Mouse (Mus musculus) CH12.LX (cell line): ENCODE results near the gene Pofut2. TPM values are rescaled to one million over a fixed set of nuclear protein-coding genes. Genes with fewer than 3 reads are reported as not detected.

ENCODE experiments used
- DNase-seq: peaks from one replicate; pipeline ENCODE4 v3.0.0-alpha.2; 2013; ENCODE audit errors: extremely low read depth
- H3K27ac ChIP-seq: 2 replicates; pipeline ENCODE4 v1.5.1; 2012; ENCODE audit warnings: low read depth, mild to moderate bottlenecking, control low read depth, moderate library complexity; ENCODE audit not compliant: insufficient read depth
- H3K27me3 ChIP-seq: replicated peaks from 2 replicates; pipeline ENCODE3; 2012; ENCODE audit warnings: inconsistent platforms
- H3K36me3 ChIP-seq, 2 experiments: replicated peaks in 1 of 2; 2 replicates each; pipeline versions ENCODE3 to v1.6.1; 2012; ENCODE audit warnings: inconsistent platforms in 1 of 2, low read length in 1 of 2, mild to moderate bottlenecking in 1 of 2, mixed read lengths in 1 of 2, moderate library complexity in 1 of 2; ENCODE audit not compliant: control insufficient read depth in 1 of 2, insufficient read depth in 1 of 2
- H3K4me1 ChIP-seq, 2 experiments: 2 replicates each; pipeline ENCODE4 v1.6.1; 2012; ENCODE audit warnings: inconsistent platforms in 1 of 2, moderate library complexity in 1 of 2; ENCODE audit not compliant: insufficient read depth in 2 of 2, control insufficient read depth in 1 of 2
- H3K4me2 ChIP-seq: 2 replicates; pipeline ENCODE4 v1.6.1; 2012; ENCODE audit warnings: low read depth, mild to moderate bottlenecking, control low read depth; ENCODE audit not compliant: poor library complexity, insufficient read depth, severe bottlenecking
- H3K4me3 ChIP-seq, 3 experiments: fragments of 150-350 bp in 1 of 3; sonication (generic) in 1 of 3; replicated peaks in 1 of 3; 2 replicates each; pipeline versions ENCODE3 to v1.5.1; 2011 to 2012; ENCODE audit warnings: low read depth in 2 of 3, low read length in 2 of 3, mild to moderate bottlenecking in 2 of 3, moderate library complexity in 2 of 3, control low read depth in 1 of 3, improper control_type of control experiment in 1 of 3, inconsistent platforms in 1 of 3, mixed read lengths in 1 of 3; ENCODE audit not compliant: poor library complexity in 1 of 3
- H3K79me2 ChIP-seq: replicated peaks from 2 replicates; pipeline ENCODE4 v1.6.1; 2012; ENCODE audit warnings: mild to moderate bottlenecking, moderate library complexity; ENCODE audit not compliant: control insufficient read depth, poor library complexity, insufficient read depth, severe bottlenecking; ENCODE audit errors: extremely low read depth
- H3K9ac ChIP-seq: 2 replicates; pipeline ENCODE4 v1.6.1; 2012; ENCODE audit warnings: low read depth, mild to moderate bottlenecking, control low read depth, moderate library complexity; ENCODE audit not compliant: insufficient read depth
- H3K9me3 ChIP-seq: replicated peaks from 2 replicates; pipeline ENCODE3; 2012; ENCODE audit warnings: low read length, inconsistent platforms, mixed read lengths
- CHD1 ChIP-seq: IDR thresholded peaks from 2 replicates; pipeline ENCODE4 v1.6.1; 2012; ENCODE audit warnings: low read depth, low read length, improper control_type of control experiment, inconsistent platforms
- CHD2 ChIP-seq: IDR thresholded peaks from 2 replicates; pipeline ENCODE4 v1.6.1; 2011; ENCODE audit warnings: low read length, improper control_type of control experiment
- ELF1 ChIP-seq: IDR thresholded peaks from 2 replicates; pipeline ENCODE4 v1.6.1; 2014; ENCODE audit warnings: low read depth, mild to moderate bottlenecking, inconsistent platforms, low read length, improper control_type of control experiment
- EP300 ChIP-seq: IDR thresholded peaks from 2 replicates; pipeline ENCODE4 v1.6.1; 2011; ENCODE audit warnings: low read length, improper control_type of control experiment
- ETS1 ChIP-seq: conservative IDR thresholded peaks from 2 replicates; pipeline ENCODE4 v1.6.1; 2012; ENCODE audit warnings: low read depth, mild to moderate bottlenecking, inconsistent platforms, low read length, improper control_type of control experiment, moderate library complexity
- HCFC1 ChIP-seq: IDR thresholded peaks from 2 replicates; pipeline ENCODE4 v1.6.1; 2012; ENCODE audit warnings: low read depth, mild to moderate bottlenecking, inconsistent platforms, low read length, improper control_type of control experiment
- IRF4 ChIP-seq: IDR thresholded peaks from 2 replicates; pipeline ENCODE4 v1.6.1; 2014; ENCODE audit warnings: low read depth, mild to moderate bottlenecking, inconsistent platforms, low read length, improper control_type of control experiment
- JUND ChIP-seq: conservative IDR thresholded peaks from 2 replicates; pipeline ENCODE4 v1.6.1; 2011; ENCODE audit warnings: low read depth, low read length, improper control_type of control experiment
- MAFK ChIP-seq: IDR thresholded peaks from 2 replicates; pipeline ENCODE4 v1.6.1; 2011; ENCODE audit warnings: low read length, improper control_type of control experiment; ENCODE audit not compliant: insufficient replicate concordance
- MAX ChIP-seq: IDR thresholded peaks from 2 replicates; pipeline ENCODE4 v1.6.1; 2011; ENCODE audit warnings: low read length, improper control_type of control experiment
- MAZ ChIP-seq: IDR thresholded peaks from 2 replicates; pipeline ENCODE4 v1.6.1; 2012; ENCODE audit warnings: low read depth, mild to moderate bottlenecking, inconsistent platforms, low read length, improper control_type of control experiment, moderate library complexity
- MXI1 ChIP-seq: IDR thresholded peaks from 2 replicates; pipeline ENCODE4 v1.6.1; 2011; ENCODE audit warnings: mild to moderate bottlenecking, low read depth, low read length, improper control_type of control experiment
- MYC ChIP-seq: IDR thresholded peaks from 2 replicates; pipeline ENCODE4 v1.6.1; 2011; ENCODE audit warnings: low read depth, mild to moderate bottlenecking, improper control_type of control experiment, low read length
- NRF1 ChIP-seq: IDR thresholded peaks from 2 replicates; pipeline ENCODE4 v1.6.1; 2014; ENCODE audit warnings: low read depth, mild to moderate bottlenecking, inconsistent platforms, low read length, improper control_type of control experiment, moderate library complexity
- PAX5 ChIP-seq: IDR thresholded peaks from 2 replicates; pipeline ENCODE4 v1.6.1; 2012; ENCODE audit warnings: low read length, inconsistent platforms, mixed read lengths
- POLR2AphosphoS2 ChIP-seq: IDR thresholded peaks from 2 replicates; pipeline ENCODE4 v1.6.1; 2011; ENCODE audit warnings: low read depth, low read length, improper control_type of control experiment
- RCOR1 ChIP-seq: conservative IDR thresholded peaks from 2 replicates; pipeline ENCODE4 v1.6.1; 2012; ENCODE audit warnings: low read depth, mild to moderate bottlenecking, inconsistent platforms, low read length, improper control_type of control experiment
- SIN3A ChIP-seq: IDR thresholded peaks from 2 replicates; pipeline ENCODE4 v1.6.1; 2012; ENCODE audit warnings: low read length, improper control_type of control experiment, inconsistent platforms
- SMC3 ChIP-seq: IDR thresholded peaks from 2 replicates; pipeline ENCODE4 v1.6.1; 2011; ENCODE audit warnings: low read depth, low read length, improper control_type of control experiment
- TBP ChIP-seq: conservative IDR thresholded peaks from 2 replicates; pipeline ENCODE4 v1.6.1; 2011; ENCODE audit warnings: low read depth, low read length, improper control_type of control experiment
- UBTF ChIP-seq: IDR thresholded peaks from 2 replicates; pipeline ENCODE4 v1.6.1; 2012; ENCODE audit warnings: low read depth, mild to moderate bottlenecking, inconsistent platforms, low read length, improper control_type of control experiment, moderate library complexity
- USF1 ChIP-seq: IDR thresholded peaks from 2 replicates; pipeline ENCODE4 v1.6.1; 2014; ENCODE audit warnings: low read depth, mild to moderate bottlenecking, inconsistent platforms, low read length, improper control_type of control experiment
- USF2 ChIP-seq: conservative IDR thresholded peaks from 2 replicates; pipeline ENCODE4 v1.6.1; 2011; ENCODE audit warnings: low read depth, low read length, improper control_type of control experiment
- ZKSCAN1 ChIP-seq: IDR thresholded peaks from 2 replicates; pipeline ENCODE4 v1.6.1; 2012; ENCODE audit warnings: low read depth, inconsistent platforms, low read length, improper control_type of control experiment, borderline replicate concordance
- ZMIZ1 ChIP-seq: IDR thresholded peaks from 2 replicates; pipeline ENCODE4 v1.6.1; 2012; ENCODE audit warnings: low read depth, mild to moderate bottlenecking, inconsistent platforms, low read length, improper control_type of control experiment
- ZNF384 ChIP-seq: IDR thresholded peaks from 2 replicates; pipeline ENCODE4 v1.6.1; 2012; ENCODE audit warnings: low read depth, low read length, improper control_type of control experiment, inconsistent platforms
- dilution Hi-C: fragments of 300-500 bp; cut with MboI; formaldehyde crosslinking; loops from 2 replicates; pipeline ENCODE4 v1.14.3; 2020; ENCODE audit warnings: low sequenced_read_pairs; ENCODE audit not compliant: extremely low pct_unique_long_range_greater_than_20kb, extremely low pct_ligation_motif_present
- in situ Hi-C: fragments of 300-500 bp; cut with MboI; formaldehyde crosslinking; loops from 3 replicates; pipeline ENCODE4 v1.14.3; 2019; ENCODE audit warnings: low sequenced_read_pairs, low pct_ligation_motif_present, low pct_unique_long_range_greater_than_20kb, mixed read lengths
- polyA plus RNA-seq: library from polyadenylated mRNA; unstranded; fragments of >175 nt; gene quantifications from 2 replicates; pipeline ENCODE4 v1.2.1, GENCODE M21; 2012; ENCODE audit warnings: low read depth; ENCODE audit not compliant: insufficient read length
- total RNA-seq, 2 experiments: library from RNA; depleted of rRNA; stranded (reverse); fragments of 300-350 nt in 1 of 2; fragments of >200 nt in 1 of 2; gene quantifications; 2 replicates each; pipeline ENCODE4 v1.2.3; 2012 to 2014

The Pofut2 gene
- total and polyA plus RNA-seq, 3 experiments: 13.6 to 23.4 (median 22.0) TPM

- H3K27ac ChIP-seq: no peak overlapping the region
- dilution Hi-C loops (no loop called here), in situ Hi-C loops (loop anchor here (10.0 kb wide), 1 partner anchor 91 kb away; no protein-coding TSS in a partner anchor)
- DNase-seq: no peak
- H3K9me3 ChIP-seq: no peaks in the 10 kb centered on the region
- peaks cover 3 to 8% of the 10 kb centered on the region in 2 experiments; a peak in 1 of 4 replicates for H3K4me1 ChIP-seq
- no peaks in the 10 kb centered on the region for H3K36me3 ChIP-seq
- no peak for TF ChIP-seq MXI1
- TF ChIP-seq USF1: no peak
- TF ChIP-seq EP300: no peak
- no peak for TF ChIP-seq HCFC1
- TF ChIP-seq CHD1: no peak
- TF ChIP-seq MAFK: no peak
- TF ChIP-seq ZNF384: no peak
- no peak for TF ChIP-seq UBTF
- no peak for TF ChIP-seq ZMIZ1
- no peak for TF ChIP-seq SMC3
- TF ChIP-seq ELF1: no peak
- TF ChIP-seq ZKSCAN1: no peak
- TF ChIP-seq SIN3A: no peak
- TF ChIP-seq MYC: no peak
- TF ChIP-seq PAX5: no peak
- no peak for TF ChIP-seq POLR2AphosphoS2
- H3K79me2 ChIP-seq: no peaks in the 10 kb centered on the region
- H3K27me3 ChIP-seq: peaks cover 67% of the 10 kb centered on the region
- H3K4me2 ChIP-seq: no peak overlapping the region
- no peak overlapping the region for H3K9ac ChIP-seq
- no peak overlapping the region for H3K4me3 ChIP-seq
Measured at GRCm38 (mm10) chr10:77225995-77226688, 32.9 kb upstream of the Pofut2 start.

DNA sequence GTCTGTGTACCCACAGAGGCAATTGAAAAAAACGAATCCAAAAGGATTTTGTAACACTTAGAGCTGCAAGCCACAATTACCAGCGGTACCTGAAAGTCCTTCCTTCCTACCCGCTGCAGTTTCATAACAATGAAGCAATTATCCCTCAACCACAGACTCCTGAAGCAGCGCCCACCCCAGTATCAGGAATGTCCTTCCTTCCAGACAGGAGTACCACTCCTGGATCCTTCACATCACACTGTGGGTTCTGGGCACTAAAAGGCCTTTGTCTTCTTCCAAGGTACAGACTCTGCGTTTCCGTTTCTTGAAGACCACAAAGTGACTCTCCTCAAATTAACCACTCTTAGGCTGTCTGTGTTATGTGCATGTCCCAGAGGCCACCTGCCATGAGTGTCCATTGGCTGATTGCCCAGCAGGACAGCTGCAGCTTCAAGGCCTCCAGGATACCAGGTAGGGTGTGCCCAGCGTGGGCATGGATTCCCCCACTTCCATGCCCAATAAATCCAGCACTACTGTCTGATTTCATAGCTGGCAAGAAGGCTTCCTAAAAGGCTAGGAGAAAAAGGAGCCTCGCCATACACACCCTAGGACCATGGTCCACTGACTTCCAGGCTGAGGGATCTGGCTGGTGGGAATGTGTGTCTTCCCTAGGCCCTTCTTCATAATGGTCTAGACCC is 32.2 kb upstream of the Pofut2 start:
- H3K4me3 ChIP-seq: no peak overlapping the region
- no peaks in the 10 kb centered on the region for H3K79me2 ChIP-seq
- TF ChIP-seq IRF4 (no peak), MAX (no peak), JUND (no peak), HCFC1 (no peak), MAZ (no peak), MAFK (no peak), ETS1 (no peak), NRF1 (no peak), RCOR1 (no peak), USF2 (no peak), TBP (no peak), CHD2 (no peak), USF1 (no peak), PAX5 (no peak), ELF1 (no peak)
- peaks cover 3 to 8% of the 10 kb centered on the region in 2 experiments; a peak in 1 of 4 replicates for H3K4me1 ChIP-seq
- no peak for DNase-seq
- peaks cover 67% of the 10 kb centered on the region for H3K27me3 ChIP-seq
- dilution Hi-C loops: no loop called here
- H3K27ac ChIP-seq: no peak overlapping the region
- H3K9ac ChIP-seq: no peak overlapping the region
- no peaks in the 10 kb centered on the region for H3K36me3 ChIP-seq
- no peak overlapping the region for H3K4me2 ChIP-seq
- in situ Hi-C loops: loop anchor here (10.0 kb wide), 1 partner anchor 92 kb away; no protein-coding TSS in a partner anchor
- H3K9me3 ChIP-seq: no peaks in the 10 kb centered on the region
